Mouse (Mus musculus): ENCODE results near the gene Ktn1. TPM values are rescaled to one million over a fixed set of nuclear protein-coding genes. Genes with fewer than 3 reads are reported as not detected.

Ktn1 gene
- total RNA-seq, 1 experiment from 2014 or later: 75.3 TPM

DNA sequence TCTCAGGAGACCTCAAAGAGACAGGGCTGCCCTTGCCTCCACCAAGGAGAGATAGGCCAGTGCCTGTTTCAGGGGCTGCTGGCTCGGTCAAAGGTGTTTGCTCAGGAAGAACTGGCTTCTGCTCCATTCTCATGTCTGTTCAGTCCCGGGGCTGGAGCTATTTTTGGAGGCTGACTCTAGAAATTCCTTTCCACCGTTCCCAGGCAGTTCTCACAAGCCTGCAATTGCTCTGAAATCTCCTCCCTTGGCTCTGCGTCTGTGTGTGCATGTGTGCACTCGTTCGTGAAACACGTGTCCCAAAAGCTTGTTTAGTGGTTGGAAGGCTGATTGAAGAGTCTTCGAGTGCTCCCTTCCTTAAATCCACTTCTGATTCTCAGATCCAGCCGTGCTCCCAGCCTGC, 99.3 kb downstream of the Ktn1 start:
- ATAC-seq (replicated peaks; ENCODE audit: insufficient number of reproducible peaks, low FRiP score, low TSS enrichment, poor library complexity, severe bottlenecking): no peak

DNA sequence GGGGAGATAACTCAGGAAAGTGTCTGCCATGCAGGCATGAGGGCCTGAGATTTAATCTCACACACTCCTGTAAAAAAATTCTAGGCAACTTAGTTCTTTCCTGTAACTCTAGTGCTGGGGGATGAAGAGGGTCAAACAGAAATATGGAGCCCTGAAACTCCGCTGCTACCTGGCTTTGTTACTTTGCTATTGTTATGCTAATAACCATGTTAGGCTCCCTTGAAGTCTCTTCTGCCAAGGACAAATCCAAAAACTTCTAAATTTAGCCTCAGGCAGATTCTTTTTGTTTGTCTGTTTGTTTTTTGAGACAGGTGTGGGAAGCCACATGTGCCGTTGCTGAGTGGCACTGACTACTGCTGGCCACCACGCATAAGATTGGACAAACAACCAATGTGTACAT, 100.5 kb downstream of the Ktn1 start:
- no peak for ATAC-seq (replicated peaks; ENCODE audit: insufficient number of reproducible peaks, low FRiP score, low TSS enrichment, poor library complexity, severe bottlenecking)

- ATAC-seq (replicated peaks; ENCODE audit: insufficient number of reproducible peaks, low FRiP score, low TSS enrichment, poor library complexity, severe bottlenecking): no peak
Measured at GRCm38 (mm10) chr14:47751422-47752205, 103.4 kb downstream of the Ktn1 start.

- ATAC-seq (replicated peaks; ENCODE audit: insufficient number of reproducible peaks, low FRiP score, low TSS enrichment, poor library complexity, severe bottlenecking): no peak
Measured at GRCm38 (mm10) chr14:47753561-47753960, 105.3 kb downstream of the Ktn1 start.

- 0 out of 2 replicates have a peak, but pooled peaks have one; percentile 38 for ATAC-seq (replicated peaks; ENCODE audit: insufficient number of reproducible peaks, low FRiP score, low TSS enrichment, poor library complexity, severe bottlenecking)
Measured at GRCm38 (mm10) chr14:47754253-47754897, 106.1 kb downstream of the Ktn1 start.

DNA sequence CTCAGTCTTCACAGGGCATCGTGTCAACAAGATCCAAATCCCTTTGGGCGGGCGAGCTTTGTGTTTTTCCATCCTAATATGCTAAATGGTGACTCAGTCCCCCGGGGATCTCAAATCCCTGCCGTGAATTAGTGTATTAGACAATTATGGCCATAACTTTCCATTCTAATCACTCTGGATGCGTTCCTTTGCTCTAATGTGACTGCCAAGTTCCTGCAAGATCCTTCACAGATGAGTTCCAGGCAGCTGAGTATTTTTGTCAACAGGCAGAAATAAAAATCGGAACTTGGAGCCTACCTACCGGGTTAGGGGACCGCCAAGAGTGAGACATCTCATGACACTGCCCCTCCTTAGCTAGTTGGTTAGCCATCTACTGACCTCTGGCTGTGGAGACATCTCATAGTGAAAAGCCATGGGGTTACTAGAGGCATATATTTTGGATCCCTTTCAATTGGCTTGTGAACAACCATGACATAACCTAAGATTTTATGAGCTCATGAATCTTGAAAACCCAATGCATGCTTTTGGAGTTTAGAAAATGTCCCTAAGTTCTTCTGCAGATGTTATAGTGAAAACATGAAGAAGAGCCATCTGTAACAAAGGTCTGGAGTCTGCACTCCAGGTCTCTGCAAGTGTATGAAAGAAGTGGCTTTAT, 108.3 kb downstream of the Ktn1 start:
- no peak for ATAC-seq (replicated peaks; ENCODE audit: insufficient number of reproducible peaks, low FRiP score, low TSS enrichment, poor library complexity, severe bottlenecking)

DNA sequence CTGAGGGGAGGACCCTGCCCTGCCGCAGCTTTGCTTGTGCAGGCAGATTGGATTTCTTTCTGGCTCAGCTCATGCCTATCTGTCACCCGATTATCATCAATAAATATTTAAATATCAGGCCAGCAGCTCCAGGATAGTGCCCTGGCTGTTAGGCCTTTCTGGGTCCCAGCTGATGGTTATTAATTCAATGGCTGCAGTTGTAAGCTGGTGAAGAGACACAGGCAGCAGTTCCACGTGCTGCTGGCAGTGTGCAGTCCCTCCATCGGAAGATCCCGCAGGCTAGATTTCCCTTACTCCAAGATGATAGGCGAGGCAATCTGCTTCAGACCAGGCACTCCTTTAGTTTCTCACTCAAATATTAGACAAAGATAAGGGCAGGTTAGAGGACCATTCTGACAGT, 116.9 kb downstream of the Ktn1 start:
- no peak for ATAC-seq (replicated peaks; ENCODE audit: insufficient number of reproducible peaks, low FRiP score, low TSS enrichment, poor library complexity, severe bottlenecking)

- no peak for ATAC-seq (replicated peaks; ENCODE audit: insufficient number of reproducible peaks, low FRiP score, low TSS enrichment, poor library complexity, severe bottlenecking)
Measured at GRCm38 (mm10) chr14:47765796-47766195, 117.5 kb downstream of the Ktn1 start.

- no peak for ATAC-seq (replicated peaks; ENCODE audit: insufficient number of reproducible peaks, low FRiP score, low TSS enrichment, poor library complexity, severe bottlenecking)
Measured at GRCm38 (mm10) chr14:47766373-47766772, 118.1 kb downstream of the Ktn1 start.

GRCm38 (mm10) chr14:47771496-47771895, 123.2 kb downstream of the Ktn1 start:
- no peak for ATAC-seq (replicated peaks; ENCODE audit: insufficient number of reproducible peaks, low FRiP score, low TSS enrichment, poor library complexity, severe bottlenecking)

- ATAC-seq (replicated peaks; ENCODE audit: insufficient number of reproducible peaks, low FRiP score, low TSS enrichment, poor library complexity, severe bottlenecking): no peak
Measured at GRCm38 (mm10) chr14:47775543-47775942, 127.3 kb downstream of the Ktn1 start.

GRCm38 (mm10) chr14:47776260-47777035, 128.2 kb downstream of the Ktn1 start:
- 0 out of 2 replicates have a peak, but pooled peaks have one; percentile 5 for ATAC-seq (replicated peaks; ENCODE audit: insufficient number of reproducible peaks, low FRiP score, low TSS enrichment, poor library complexity, severe bottlenecking)

- ATAC-seq (replicated peaks; ENCODE audit: insufficient number of reproducible peaks, low FRiP score, low TSS enrichment, poor library complexity, severe bottlenecking): no peak
Measured at GRCm38 (mm10) chr14:47786112-47786511, 137.9 kb downstream of the Ktn1 start.

Other genes starting within 250 kb of the Ktn1 start
- gene Dlgap5, start 230.0 kb upstream of the Ktn1 start, total RNA-seq (2017): 2.2 to 12.5 TPM (median 10.1 TPM) in 3 replicates
- 18.2 to 39.0 TPM (median 26.4 TPM) in 3 replicates for gene Fbxo34, start 198.0 kb upstream of the Ktn1 start, total RNA-seq (2017)
- gene Atg14, start 77.8 kb upstream of the Ktn1 start, total RNA-seq (2017): 9.4 to 17.0 TPM (median 10.1 TPM) in 3 replicates

All from monocyte, adult 5-6 weeks (primary cell).